Mouse (Mus musculus) CH12F3 (cell line): ENCODE measurements around the gene Cdh26.

Source experiments
- in situ Hi-C: fragments of 300-500 bp; cut with MboI; formaldehyde crosslinking; loops from 2 replicates; pipeline ENCODE4 v1.14.3; 2020; ENCODE audit warnings: low sequenced_read_pairs

Cdh26 gene

DNA sequence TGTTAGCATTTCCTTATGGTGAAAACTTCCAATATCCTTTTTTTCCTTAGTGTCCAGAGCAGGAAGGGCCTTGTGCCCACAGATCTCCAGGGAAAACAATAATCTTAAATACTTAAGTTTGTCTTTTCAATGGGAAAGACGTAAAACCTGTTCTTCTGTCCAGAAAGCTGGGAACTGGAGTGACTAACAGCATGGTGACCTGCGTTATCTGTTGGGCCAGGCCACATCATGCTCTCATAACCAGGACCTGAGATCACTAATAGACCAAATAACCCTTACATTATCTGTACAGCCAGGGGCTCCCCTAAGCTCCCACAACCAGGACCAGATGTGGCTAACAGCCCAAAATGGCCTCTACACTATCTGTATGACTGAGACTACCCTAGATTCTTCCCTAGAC lies 3.6 kb downstream of the Cdh26 start:
- in situ Hi-C loops: no loop called here

GRCm38 (mm10) chr2:178437311-178437710 lies 7.0 kb downstream of the Cdh26 start:
- in situ Hi-C loops: no loop called here

DNA sequence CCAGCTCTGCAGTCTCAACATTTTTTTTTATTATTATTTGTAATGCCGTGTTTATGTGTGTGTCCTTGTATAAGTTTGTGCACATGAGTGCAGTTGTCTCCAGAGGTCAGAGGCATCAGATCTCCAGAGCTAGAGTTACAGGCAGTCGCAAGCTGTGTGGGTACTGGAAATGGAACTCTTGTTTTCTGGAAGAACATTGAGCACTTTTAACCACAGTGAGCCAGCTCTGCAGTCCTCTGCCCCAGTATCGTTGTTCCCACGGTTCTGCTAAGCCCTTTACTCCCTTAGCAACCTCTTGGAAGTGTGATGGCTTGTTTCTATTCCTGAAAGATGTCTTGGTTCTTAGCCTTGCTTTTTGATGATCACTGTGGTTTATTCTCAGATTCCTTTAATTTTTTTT lies 19.1 kb downstream of the Cdh26 start:
- in situ Hi-C loops: no loop called here

DNA sequence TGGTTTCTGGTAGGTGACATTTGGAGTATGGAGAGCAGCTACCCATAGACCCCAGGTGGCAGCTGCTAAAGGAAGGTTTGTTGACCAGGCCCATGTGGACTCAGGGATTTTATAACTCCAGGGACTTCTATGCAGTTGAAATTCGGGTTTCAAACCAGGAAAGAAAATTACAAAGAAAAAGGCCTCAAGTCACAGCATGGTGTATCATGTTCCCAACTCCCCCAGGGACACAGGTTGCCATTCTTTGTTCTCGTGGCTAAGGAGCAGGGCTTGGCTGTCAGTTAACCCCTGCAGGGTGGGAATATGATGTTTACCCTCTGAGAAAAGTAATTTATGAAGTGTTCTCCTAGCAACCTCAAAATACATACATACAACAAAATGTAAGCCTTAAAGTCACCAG lies 19.9 kb downstream of the Cdh26 start:
- in situ Hi-C loops: no loop called here

- in situ Hi-C loops: no loop called here
Measured at GRCm38 (mm10) chr2:178450961-178451360, 20.6 kb downstream of the Cdh26 start.

- in situ Hi-C loops: no loop called here
Measured at GRCm38 (mm10) chr2:178454664-178455516, 24.6 kb downstream of the Cdh26 start.

GRCm38 (mm10) chr2:178457414-178457813 lies 27.1 kb downstream of the Cdh26 start:
- in situ Hi-C loops: no loop called here

GRCm38 (mm10) chr2:178460353-178460752 lies 30.0 kb downstream of the Cdh26 start:
- in situ Hi-C loops: no loop called here

DNA sequence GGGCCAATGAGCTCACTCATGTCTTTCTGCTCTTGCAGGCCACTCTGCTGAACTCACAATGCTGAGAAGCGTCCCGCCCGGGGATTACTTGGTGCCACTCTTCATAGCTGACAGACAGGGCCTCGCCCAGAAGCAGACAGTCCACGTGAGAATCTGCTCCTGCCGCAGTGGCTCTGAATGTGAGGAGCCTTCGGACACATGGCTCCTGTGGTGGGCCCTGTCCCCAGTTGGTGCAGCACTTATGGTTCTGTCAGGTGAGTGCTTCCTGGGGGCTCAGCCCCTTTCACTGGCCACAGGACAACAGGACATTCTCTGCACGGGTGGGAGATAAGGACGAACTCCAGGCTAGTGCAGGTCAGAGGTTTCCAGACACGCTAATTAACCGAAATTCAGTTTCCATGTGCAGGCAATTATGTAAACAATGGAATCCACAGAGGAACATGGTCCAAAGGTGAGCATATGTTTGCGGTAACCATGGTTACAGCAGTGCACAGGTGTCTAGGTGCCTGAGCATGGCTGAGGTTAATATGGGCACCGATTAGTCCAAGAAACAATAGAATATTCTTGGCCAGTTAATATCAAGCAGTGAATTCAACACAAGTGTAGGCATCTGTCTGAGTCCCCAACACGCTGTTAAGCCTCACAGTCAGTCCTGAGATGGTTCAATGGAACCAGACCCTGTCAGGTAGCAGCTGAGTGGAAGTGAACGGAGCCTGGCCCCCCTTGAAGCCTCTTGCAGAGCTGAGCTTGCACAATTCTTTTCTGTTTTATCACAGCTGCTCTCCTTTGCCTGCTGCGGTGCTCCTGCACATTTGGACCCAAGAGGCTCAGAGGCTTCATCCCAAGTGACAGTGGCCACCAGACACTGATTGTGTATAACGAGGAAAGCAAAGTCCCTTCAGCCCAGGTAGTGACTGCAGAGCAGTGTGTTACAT lies 41.5 kb downstream of the Cdh26 start:
- in situ Hi-C loops: no loop called here

GRCm38 (mm10) chr2:178473916-178474315 lies 43.6 kb downstream of the Cdh26 start:
- in situ Hi-C loops: no loop called here

- in situ Hi-C loops: no loop called here
Measured at GRCm38 (mm10) chr2:178477228-178477627, 46.9 kb downstream of the Cdh26 start.

DNA sequence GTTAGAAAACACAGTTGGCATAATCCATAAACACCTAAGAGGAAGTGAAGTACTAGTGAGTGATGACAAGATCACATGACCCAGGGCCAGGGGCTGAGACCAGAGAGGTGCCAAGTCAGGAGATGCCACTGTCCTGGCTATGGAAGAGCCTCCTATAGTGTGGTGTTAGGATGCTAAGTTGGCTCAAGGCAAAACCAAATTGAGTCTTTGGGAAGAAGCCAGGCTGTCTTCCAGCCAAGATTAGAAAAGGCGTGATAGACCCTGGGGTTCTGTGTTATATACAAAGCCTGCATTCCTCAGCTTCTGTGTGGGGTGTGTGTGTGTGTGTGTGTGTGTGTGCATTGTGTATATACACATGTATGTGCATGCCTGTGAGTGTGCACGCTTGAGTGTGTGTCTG lies 48.7 kb downstream of the Cdh26 start:
- in situ Hi-C loops: no loop called here

DNA sequence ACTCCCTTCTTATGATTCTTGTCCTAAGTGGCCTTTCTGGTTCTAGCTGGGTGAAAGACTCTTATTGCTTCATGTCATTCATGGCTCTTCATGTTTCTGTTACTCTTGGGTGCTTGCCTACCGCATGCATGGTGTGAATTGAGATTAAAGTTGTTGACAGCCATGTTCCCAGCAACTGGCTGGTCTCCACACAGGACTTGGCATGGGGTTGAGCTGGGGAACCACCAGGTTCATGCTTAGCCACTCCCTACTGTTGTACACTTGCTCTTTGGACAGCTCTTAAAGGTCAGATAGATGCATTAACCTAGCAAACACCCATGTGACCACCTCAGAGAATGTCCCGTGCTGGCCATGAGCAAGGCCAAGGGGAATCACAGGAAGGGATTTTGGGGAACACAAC lies 50.6 kb downstream of the Cdh26 start:
- in situ Hi-C loops: no loop called here

GRCm38 (mm10) chr2:178483462-178483861 lies 53.1 kb downstream of the Cdh26 start:
- in situ Hi-C loops: no loop called here

- in situ Hi-C loops: no loop called here
Measured at GRCm38 (mm10) chr2:178488276-178488675, 57.9 kb downstream of the Cdh26 start.

- in situ Hi-C loops: no loop called here
Measured at GRCm38 (mm10) chr2:178490245-178490920, 60.1 kb downstream of the Cdh26 start.

DNA sequence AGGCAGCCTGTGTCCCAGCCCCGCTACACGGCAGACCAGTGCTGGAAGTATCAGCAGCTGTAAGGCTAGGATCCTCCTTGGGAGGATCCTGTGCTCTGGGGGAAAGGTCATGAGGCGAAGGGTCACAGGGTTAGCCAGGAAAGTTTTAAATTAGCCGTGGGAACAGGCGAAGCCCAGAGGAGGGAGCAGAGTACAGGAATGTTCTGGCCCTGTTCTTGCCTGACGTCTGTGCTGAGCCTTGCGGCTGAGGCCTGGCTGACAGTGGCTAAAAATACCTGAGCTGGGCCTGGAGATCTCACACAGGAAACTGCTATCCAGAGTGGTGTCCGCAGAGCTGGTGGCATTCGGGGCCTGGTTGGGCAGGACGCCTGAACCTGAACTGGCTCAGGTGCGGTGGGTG lies 63.7 kb downstream of the Cdh26 start:
- in situ Hi-C loops: no loop called here

- in situ Hi-C loops: no loop called here
Measured at GRCm38 (mm10) chr2:178495816-178496215, 65.5 kb downstream of the Cdh26 start.

DNA sequence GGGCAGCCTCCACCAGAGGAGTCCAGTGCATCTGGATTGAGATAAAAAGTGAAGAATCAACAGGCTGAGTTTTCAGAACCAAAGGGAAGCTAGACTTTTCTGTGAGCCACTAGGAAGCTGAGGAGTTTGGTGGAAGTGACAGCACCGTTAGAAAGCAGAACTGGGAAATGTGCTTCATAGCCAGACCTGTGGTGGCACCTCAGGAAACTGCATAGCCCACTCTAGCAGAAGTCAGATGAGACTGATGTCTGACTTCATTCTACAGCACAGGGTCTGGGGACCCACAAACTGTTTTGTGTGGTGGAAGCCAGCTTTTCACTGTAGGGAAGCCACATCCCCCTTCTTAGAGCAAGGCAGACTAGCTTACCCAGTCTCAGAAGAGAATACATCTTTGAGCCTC lies 67.6 kb downstream of the Cdh26 start:
- in situ Hi-C loops: no loop called here

- in situ Hi-C loops: no loop called here
Measured at GRCm38 (mm10) chr2:178498409-178498808, 68.1 kb downstream of the Cdh26 start.

- in situ Hi-C loops: no loop called here
Measured at GRCm38 (mm10) chr2:178502469-178502868, 72.1 kb downstream of the Cdh26 start.
